Mouse (Mus musculus): ENCODE results near the gene Fezf2.

The Fezf2 gene

DNA sequence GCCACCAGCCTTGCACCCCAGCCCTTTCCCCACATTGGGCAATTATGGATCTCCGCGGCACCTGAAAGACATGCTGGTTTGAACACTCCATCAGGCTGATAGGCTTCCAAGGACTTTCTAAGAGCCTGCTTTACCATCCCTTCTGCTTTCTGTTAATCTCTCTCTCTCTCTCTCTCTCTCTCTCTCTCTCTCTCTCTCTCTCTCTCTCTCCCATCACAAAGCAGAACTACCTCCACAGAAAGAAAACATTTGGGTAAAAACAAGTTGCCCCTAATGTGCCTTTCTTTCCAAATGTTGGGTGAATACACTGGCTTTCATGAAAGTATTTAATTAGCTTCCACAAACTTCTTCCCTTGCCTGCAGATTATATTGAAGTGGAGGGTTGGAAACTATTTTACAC, at the start of gene Fezf2:
Fezf2 (minus strand) TSS at position 101 of the 400 bp plus-strand sequence.
- DNase-seq (ENCODE audit: low spot score in 2 of 2) = no peak

DNA sequence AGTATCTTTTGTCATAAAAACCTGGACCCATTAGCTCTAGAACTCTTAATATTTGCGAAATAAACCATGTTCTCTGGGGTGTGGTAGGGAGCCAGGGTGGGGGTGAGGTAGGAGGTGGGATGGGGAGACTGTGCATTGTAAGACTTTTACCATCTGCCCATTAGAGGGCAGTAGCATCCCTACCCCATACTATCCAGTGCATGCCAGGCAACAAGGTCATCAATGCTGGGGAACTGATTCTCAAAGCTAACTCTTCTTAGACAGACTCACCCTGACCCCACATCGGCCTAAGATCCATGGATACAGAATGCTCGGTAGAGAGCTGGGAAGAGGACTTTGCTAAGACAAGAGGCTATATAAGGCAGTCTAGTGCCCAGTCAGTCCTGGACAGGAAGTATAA, 49.6 kb upstream of the Fezf2 start:
- no peak for DNase-seq (ENCODE audit: low spot score in 2 of 2)

DNA sequence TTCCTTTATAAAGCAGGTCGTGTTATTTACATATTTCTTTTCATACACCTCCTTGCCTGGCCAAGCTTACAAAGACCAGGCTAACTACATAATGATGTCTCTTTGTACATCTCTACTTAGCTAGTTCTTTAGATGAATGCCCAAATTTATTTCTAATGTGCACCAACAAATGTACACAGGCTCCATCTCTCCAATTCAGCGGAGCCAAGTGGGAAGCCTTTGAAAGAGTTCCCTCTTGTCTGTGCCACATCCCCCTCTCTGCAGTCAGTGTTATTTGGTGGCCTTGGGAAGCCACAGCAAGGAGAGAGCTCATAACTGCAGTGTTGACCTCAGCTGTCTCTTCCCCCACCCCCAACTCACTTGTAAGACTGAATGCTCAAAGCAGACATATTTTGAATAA, 46.3 kb upstream of the Fezf2 start:
- no peak for DNase-seq (ENCODE audit: low spot score in 2 of 2)

DNA sequence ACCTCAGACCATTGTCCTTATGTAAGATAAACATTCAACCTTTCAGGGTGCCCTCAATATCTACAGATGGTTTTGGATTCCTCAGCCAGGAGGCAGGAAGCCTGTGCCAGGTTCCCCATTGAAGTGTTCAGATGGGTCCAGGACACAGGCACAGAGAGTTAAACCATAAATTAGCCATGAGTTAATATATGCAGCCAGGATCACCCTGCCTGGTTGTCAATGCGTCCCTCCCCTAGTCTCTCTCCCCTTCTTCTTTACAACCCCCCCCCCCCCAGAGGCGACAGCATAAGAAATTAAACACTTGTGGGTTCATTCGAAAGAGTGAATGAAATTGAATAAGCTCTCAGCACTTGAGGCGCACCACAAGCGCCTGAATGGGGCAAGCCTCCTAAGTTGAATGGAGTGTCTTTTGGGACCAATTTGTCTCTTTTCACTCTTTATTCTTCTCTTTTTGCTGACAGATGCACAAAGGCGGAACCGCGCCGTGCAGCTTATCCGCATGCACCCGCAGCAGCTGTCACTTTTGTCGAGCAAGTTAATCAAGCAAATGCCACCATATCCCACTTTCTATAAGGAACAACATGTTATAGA, 45.4 kb upstream of the Fezf2 start:
- DNase-seq (ENCODE audit: low spot score in 2 of 2) = no peak

DNA sequence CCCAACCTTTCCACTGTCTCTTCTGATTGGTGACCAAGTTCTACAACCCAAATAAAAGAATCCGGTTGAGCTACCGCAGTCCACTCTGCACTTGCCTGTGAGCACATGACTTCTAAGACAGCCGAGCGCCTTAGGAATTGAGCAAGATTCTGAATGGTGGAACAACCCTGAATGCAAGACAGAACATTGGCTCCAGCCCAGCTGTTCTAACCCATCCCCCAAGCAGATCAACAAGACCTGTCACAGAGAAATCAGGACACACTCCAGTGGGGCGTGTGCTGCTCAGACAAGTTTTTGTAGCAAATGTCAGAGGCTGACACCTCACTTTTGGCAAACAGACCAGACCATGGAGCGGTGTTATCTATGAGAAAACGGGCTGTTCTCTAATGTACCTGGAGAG, 43.2 kb upstream of the Fezf2 start:
- DNase-seq (ENCODE audit: low spot score in 2 of 2) = no peak

DNA sequence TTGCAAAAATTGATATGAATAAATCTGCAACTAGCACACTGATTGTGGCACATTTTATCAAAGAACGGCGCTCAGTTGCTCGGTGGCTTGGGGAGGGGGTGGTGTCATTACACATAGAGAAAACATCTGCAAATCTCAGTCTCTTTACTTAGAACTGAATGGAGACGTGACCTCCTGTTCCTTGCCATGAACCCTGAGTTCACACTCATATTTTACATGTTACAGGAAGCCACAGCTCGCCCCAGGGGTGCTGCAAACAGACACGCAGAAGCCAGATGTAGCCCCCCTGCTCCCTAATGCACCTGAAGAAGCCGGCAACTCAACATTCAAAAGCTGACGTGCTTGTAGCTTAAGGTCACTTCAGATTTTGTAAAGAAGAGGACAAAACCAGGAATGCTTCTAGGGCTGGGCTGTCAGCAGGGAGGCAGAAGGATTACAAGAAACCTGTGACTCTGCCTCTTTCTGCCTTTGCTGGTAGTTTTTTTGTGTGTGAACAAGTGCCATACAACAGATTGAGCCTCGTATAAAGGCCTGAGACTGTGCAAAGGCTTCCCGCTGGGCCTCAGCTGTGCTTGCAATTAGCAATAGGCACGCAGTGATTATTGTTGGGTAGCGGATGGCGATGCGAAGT, 40.9 kb upstream of the Fezf2 start:
- no peak for DNase-seq (ENCODE audit: low spot score in 2 of 2)

DNA sequence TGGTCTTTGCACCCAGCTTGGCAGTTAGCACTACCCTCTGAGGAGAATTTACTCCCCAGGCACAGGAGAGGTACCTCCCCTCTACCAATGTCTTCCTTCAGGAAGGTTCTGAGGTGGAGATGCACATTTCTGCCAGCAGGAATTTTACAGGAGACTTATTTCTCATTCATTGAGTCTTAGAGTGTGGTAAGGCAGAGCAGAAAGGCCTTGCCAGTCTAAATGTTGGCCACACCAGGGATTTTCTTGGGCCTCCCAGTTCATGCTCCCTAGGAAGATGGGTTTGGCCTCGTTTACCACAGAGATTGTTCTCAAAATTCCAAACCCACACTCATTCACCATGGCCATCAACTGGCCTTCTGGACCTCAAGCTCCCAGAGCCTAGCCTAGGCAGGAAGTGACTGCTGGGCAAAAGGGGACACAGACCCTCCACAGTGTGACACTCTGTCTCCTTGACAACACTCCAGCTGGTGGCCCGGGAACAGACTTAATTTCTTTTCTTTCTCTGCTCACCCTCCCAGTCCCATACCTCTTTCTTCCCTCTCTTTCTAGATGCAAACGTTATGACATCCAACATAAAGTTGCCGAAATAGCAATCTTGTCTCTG, 40.3 kb upstream of the Fezf2 start:
- DNase-seq (ENCODE audit: low spot score in 2 of 2) = no peak

DNA sequence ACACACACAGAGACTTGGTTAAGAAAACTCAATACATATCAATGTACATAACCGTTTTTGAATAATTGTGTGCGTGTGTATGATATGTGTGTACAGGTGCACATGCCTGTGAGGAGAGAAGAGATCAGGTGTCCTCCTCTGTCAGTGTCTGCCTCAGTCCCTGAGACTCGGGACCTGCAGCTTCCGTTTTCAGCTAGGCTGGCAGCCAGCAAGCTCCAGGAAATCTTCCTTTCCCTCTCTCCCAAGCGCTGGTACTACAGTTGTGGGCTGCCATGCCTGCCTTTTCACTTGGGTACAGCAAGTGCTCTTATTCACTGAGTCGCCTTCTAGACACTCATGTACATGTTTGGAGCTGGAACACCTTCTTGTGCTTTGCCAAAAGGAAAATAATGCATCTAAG, 39.2 kb upstream of the Fezf2 start:
- DNase-seq (ENCODE audit: low spot score in 2 of 2) = no peak

DNA sequence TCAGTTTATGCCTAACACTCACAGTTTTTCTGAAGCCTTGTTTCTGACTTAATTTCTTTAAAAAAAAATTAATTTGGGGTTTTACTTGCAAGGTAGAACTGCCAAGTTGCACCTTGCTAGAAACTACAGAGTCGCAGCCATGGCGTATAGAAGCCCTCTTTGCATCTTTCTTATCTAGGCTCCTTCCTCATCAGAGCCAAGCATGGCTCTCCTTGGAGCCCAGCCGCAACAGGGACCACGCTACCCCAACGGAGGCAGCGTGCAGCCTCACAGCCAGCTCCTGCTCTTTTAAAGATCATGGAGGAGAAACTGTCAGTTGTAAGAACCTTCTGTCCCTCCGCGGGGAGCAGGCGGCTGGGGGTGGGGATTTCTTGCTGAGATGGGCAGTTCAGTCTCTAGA, 29.9 kb upstream of the Fezf2 start:
- DNase-seq (ENCODE audit: low spot score in 2 of 2) = no peak

DNA sequence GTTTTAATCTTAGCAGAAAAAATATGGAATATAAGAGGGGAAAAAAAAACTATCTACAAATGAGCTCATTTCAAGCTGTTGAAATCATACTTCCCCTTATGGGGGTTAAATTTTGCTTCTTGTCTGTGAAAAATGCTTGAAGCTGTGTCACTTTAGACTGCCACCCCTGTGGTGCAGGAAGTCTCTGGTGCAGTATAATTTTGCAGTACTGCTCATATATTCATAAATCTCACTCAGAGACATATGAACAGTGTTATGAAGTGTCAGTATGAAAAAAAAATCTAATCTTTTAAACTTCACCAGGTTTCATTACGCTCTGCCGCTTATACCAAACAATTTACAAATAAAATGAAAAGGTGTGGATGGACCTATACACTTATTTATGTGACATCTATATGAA, 29.3 kb upstream of the Fezf2 start:
- no peak for DNase-seq (ENCODE audit: low spot score in 2 of 2)

DNA sequence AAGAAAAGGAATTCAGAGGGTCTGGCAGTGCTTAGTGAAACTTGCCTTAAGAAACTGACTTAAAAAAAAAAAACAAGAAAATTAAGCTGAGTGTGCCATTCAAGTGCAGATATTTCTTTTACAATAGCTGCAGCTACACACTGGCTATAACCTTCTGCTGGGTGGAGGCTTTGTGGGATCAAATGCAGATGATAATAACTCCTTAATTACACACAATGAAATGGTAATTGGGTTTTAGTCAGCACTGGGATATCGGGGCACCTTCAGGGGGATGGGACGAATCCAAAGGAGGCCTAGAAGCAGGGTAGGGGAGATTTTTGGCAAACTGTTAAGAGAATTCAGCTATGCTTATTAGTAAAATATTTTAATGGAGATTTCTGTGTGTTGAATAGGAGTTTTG, 27.5 kb upstream of the Fezf2 start:
- no peak for DNase-seq (ENCODE audit: low spot score in 2 of 2)

DNA sequence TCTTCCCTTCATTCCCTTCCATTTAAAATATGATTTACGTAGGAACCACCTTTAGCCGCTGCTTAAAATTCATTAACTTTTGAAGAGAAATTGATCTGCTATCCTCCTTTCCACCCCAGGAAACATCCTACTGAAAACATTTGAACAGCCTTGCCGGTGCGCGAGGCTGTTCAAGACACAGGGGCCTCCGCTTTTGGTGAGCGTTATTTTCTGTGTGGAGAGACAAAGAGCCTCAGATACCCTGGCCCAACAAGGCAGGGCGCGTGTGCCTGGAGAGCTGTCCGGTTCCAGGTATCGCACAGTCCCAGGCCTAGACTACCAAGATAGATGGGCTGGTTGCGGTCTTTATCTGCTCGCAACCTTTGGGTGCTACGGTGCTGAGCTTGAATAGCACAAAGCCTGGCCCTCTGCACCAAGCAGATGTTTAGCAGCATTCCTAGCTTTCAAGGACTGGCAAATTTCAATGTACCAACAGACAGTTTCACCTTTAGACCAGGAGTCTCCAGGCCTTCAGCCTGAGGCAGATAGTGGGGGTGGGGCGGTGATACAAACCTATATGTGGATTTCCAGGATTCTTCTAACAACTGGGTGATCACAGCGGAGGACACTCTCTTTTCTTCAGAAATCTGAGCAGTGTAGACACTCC, 2.4 kb upstream of the Fezf2 start:
- DNase-seq (ENCODE audit: low spot score in 2 of 2) = no peak

DNA sequence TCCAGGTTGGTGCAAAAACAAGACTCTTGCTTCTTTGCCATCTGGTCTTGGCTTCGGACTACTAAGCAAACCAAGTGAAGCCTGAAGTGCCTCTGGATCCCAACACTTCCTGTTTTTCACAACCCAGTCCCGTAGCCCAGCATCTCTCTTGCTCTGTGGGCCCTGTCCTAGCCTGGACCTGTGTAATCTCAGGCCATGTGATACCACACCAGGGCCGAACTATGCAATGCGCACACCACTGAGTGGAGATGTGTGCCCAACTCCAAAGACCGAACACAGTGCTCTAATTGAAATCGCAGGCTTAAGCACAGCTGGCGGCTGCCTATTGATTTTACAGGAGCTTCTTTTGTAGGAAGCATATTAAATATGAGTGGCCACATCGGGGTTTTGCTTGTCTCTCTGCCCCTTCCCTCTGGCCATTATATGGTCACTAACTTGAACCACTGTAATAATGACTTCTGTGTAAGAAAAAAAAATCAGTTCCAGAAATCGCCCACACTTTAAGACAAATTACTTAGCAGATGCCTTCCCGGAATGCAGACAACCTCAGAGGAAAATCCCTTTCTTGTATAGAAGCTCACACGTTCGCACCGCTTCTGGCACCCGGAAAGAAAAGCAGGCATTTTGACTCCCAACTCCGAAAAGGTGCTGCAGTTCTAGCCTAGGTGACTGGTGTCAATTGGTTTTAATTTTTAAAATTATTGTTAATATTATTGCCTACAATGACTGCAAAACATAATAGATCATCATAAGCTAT, 1.5 kb upstream of the Fezf2 start:
- no peak for DNase-seq (ENCODE audit: low spot score in 2 of 2)

DNA sequence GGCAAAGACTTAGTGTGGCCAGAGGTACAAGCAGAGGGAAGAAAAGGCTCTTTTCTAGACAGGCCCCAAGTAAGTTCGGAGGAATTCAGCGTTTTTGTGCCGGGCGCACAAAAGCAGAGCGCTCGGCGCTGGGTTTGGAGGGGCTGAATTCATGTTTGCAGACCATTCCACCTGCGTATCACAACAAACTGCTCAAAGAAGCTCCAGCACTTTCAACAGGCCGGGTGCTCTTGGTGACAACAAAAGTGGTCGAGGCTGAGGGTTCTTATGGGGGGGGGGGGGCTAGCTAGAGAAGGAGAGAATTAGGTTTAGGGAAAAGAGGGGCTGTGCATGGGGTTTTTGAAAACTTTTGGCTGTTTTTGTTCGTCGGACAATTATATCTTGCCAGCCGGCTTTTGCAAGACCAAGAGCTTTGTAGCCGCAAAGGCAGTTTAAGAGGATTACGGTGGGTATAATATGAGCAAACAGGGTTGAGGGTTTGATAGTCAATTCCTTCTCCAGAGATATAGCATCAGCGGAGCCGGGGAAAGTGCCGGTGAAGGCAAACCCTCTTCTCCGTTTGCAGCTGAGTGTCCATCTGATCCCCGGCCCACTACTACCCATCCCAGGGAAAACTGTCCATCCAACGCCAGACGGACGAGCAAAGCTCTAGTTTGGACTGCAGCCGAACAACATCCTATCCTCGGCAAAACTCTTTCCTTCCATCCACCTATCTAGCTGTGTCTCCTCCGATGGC, 956 bp downstream of the Fezf2 start:
- DNase-seq (ENCODE audit: low spot score in 2 of 2) = no peak

DNA sequence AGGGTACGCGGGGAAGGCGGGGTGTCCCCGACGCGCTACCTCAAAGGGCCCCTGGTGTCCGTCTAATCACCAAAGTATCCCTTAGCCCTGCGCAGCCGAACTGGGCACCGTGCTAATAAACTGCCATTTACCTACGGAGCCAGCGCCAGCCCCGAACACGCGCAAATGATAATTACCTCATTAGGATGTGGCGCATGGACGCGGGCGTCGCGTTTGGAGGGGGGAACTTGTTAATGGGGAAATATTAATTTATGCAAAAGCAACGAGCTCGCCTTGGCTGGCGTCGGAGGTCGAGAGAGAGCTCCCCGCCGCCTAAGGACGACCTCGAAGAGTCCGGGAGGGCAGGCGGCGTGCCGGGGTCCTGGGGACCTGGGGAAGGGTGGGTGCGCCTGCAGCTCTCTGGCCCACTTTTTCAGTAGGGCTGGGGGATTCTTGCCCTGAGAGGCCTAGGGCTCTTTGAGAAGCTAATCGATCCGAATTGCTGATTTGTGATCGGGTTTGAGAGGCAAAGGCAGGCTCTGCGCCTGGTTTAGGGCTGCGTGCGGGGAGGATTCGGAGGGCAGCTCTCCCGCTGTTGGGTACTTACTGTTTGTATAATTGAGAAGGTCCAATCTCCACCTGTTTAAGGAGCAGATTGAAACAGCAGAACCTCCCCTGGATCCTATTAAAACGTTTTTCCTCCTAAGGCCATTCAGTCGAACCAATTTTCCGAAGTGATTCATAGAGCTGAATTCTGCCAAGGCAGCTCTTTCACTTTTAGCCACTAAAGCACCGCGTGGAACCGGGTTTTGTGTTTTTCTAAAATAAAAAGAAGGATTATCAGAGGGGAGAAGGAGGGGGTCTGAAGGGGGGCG, 1.8 kb downstream of the Fezf2 start:
- DNase-seq (ENCODE audit: low spot score in 2 of 2) = no peak

DNA sequence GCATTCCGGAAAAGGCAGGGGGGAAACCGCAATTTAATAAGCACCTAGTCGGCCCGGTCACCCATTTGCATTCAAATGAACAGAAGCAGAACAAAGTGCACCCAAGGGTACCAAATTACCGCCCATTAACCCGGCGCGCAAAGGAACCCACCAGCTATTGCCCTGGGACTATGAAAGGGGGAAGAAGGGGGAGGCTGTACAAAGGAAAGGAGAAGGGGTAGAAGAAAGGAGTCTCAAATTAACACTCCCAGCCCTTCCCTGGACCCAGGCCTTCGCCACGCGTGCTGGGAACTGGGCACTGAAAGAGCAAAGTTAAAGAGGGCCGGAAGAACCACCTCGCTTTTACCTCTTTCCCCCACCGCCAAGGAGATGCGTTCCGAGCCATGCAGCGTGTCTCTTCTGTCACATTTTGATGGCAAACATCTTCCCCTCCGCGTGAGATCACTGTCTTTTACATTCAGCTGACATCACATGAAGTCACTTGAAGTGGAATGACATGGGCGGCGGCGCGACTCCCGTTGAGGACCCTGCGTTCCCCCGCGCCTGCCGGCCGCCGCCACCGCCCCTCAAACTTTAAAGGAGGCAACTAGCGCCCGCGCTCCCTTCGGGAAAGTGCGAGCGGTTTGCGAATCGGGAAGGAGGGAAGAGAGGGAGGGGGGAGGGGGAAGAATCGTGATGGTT, 2.6 kb downstream of the Fezf2 start:
- DNase-seq (ENCODE audit: low spot score in 2 of 2) = no peak

DNA sequence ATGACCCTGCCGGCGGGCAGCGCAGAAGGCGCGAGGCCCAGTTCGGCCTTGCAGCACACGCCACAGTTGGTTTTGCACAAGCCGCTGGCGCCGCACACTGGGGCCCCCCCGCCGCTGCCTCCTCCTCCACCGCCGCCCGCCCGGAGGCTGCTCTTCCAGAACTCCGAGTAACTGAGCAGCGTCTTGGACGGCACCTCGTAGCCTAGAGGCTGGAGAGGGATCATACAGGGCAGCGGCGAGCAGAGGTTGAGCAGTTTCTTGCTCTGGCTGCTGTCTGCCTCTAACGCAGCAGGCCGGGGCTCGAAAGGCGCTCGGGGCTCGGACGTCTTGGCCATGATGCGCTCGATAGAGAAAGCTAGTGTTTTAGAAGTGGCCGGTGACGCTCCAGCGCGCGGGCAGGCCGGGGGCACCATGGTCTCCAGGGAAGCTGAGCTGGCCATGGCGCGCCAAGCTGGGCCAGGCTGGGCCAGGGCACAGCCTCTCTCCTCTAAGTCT, 3.2 kb downstream of the Fezf2 start:
- DNase-seq (ENCODE audit: low spot score in 2 of 2) = no peak

DNA sequence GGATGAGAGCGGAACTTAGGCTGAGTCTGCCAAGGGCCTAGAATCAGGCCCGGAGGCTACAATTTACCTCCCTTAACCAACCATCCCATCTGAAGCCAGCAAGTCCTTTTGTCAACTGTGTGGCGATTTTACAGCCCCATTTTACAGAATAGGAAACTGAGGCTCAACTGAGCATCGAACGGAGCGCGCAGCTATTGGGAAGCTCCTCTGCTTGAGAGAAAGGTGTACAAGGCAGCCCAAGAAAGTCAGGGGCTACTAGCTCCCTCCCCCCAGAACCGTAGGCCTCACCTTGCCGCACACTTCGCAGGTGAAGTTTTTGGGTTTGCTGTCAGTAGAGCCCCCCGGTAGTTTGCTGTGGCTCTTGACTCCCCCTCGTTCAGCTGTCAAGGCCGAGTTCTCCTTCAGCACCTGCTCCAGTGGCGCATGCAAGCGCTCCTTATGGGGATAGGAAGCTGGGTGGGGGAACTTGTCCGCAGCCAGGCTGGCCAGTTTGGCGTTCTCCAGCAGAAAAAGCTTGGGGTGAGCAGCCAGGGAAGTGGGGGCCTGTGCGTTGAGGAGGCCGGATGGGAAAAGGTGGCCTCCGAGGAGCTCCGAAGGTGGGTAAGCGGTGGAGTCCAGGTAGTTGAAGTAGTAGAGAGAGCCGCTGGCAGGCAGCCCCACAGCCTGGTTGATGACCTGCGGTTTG, 3.8 kb downstream of the Fezf2 start:
- no peak for DNase-seq (ENCODE audit: low spot score in 2 of 2)

DNA sequence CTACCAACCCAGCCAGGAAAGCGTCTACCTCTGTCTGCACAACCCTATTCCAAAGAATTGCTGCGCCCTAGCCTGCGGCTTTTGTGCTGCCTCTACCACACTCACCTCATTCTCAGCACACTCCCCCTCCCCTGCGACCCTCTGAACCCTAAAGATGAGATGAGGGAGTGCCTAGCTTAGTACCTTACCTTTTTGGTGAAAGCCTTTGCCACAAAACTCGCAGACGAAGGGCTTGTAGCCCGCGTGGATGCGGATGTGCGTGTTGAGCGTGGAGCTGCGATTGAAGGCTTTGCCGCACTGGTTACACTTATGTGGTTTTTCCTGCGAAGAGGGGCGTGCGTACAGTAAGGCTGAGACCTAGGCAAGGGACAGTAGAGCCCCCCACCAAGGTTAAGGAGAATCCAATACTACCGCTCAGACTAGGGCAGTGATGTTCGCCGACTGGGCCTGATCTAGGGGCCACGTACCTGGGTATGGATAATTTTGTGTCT, 4.5 kb downstream of the Fezf2 start:
- no peak for DNase-seq (ENCODE audit: low spot score in 2 of 2)

All from spleen, postnatal 14 days (tissue).